Mouse (Mus musculus): ENCODE data around the gene Naglu. TPM values are rescaled to one million over a fixed set of nuclear protein-coding genes. Genes with fewer than 3 reads are reported as not detected.
A peak's percentile ranks its signal among the peaks of the same experiment; 100 is the strongest.

Gene Naglu
- total and polyA plus RNA-seq, 2 experiments, result 22.1 to 38.8 TPM

DNA sequence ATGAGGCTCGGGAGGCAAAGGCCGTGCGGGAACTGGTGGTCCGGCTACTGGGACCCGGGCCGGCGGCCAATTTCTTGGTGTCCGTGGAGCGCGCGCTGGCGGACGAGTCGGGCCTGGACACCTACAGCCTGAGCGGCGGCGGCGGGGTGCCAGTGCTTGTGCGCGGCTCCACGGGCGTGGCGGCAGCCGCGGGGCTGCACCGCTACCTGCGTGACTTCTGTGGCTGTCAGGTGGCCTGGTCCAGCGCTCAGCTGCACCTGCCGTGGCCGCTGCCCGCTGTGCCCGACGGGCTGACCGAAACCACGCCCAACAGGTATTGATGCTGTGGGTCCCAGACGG, 346 bp downstream of the Naglu start:
- Histone ChIP-seq H3K4me3 (ENCODE audit: insufficient read depth, low read depth, low read length) (peak overlapping the region; percentile 85), H3K4me1 (ENCODE audit: control insufficient read depth, insufficient read depth, low read length) (peaks cover 10% of the 10 kb centered on the region), H3K27ac (replicated peaks; ENCODE audit: insufficient read depth, low read depth, low read length) (peak overlapping the region; percentile 59), H3K36me3 (ENCODE audit: control insufficient read depth, insufficient read depth, low read length) (no peaks in the 10 kb centered on the region), H3K9ac (ENCODE audit: low read depth, low read length) (peak overlapping the region; percentile 86), H3K27me3 (ENCODE audit: control insufficient read depth, insufficient read depth, low read length) (no peaks in the 10 kb centered on the region), H3K79me2 (ENCODE audit: control insufficient read depth, insufficient read depth, low read length) (no peaks in the 10 kb centered on the region)
- WGBS, result 2% methylated on average over 36 of the region's 36 CpGs
- no peak for TF ChIP-seq POLR2A (IDR thresholded peaks at IDR 0.05; ENCODE audit: extremely low read depth, insufficient read depth, low read length)
- no peak for TF ChIP-seq CTCF (IDR thresholded peaks at IDR 0.05; ENCODE audit: low read depth, low read length)
- no peak for DNase-seq (ENCODE audit: extremely low read depth, low read depth, low spot score)

DNA sequence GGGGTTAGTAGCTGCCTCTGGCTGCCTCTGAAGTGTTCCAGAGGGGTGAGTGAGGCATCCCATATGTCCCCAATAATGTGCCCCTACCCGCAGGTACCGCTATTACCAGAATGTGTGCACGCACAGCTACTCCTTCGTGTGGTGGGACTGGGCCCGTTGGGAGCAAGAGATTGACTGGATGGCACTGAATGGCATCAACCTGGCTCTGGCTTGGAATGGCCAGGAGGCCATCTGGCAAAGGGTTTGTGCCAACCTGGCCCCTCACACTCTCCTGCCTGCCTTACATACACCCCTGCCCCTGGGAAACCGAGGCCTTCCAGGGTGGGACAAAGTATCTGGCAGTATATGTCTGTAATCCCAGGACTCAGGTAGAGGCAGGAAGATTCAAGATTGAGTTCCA, 1.2 kb downstream of the Naglu start:
- no peaks in the 10 kb centered on the region for H3K27me3 ChIP-seq (ENCODE audit: control insufficient read depth, insufficient read depth, low read length)
- no peaks in the 10 kb centered on the region for H3K79me2 ChIP-seq (ENCODE audit: control insufficient read depth, insufficient read depth, low read length)
- H3K27ac ChIP-seq (replicated peaks; ENCODE audit: insufficient read depth, low read depth, low read length), result no peak overlapping the region
- H3K9ac ChIP-seq (ENCODE audit: low read depth, low read length), result no peak overlapping the region
- 82% methylated on average over 6 of the region's 6 CpGs for WGBS
- DNase-seq (ENCODE audit: extremely low read depth, low read depth, low spot score), result no peak
- no peaks in the 10 kb centered on the region for H3K36me3 ChIP-seq (ENCODE audit: control insufficient read depth, insufficient read depth, low read length)
- peaks cover 7% of the 10 kb centered on the region for H3K4me1 ChIP-seq (ENCODE audit: control insufficient read depth, insufficient read depth, low read length)
- H3K4me3 ChIP-seq (ENCODE audit: insufficient read depth, low read depth, low read length), result no peak overlapping the region
- no peak for TF ChIP-seq POLR2A (IDR thresholded peaks at IDR 0.05; ENCODE audit: extremely low read depth, insufficient read depth, low read length)
- TF ChIP-seq CTCF (IDR thresholded peaks at IDR 0.05; ENCODE audit: low read depth, low read length), result no peak

GRCm38 (mm10) chr11:101071810-101072428, 2.1 kb downstream of the Naglu start:
- no peak overlapping the region for H3K9ac ChIP-seq (ENCODE audit: low read depth, low read length)
- no peak for TF ChIP-seq CTCF (IDR thresholded peaks at IDR 0.05; ENCODE audit: low read depth, low read length)
- TF ChIP-seq POLR2A (IDR thresholded peaks at IDR 0.05; ENCODE audit: extremely low read depth, insufficient read depth, low read length), result no peak
- H3K36me3 ChIP-seq (ENCODE audit: control insufficient read depth, insufficient read depth, low read length), result no peaks in the 10 kb centered on the region
- no peak overlapping the region for H3K4me3 ChIP-seq (ENCODE audit: insufficient read depth, low read depth, low read length)
- peaks cover 3% of the 10 kb centered on the region; the same call in 1 of the 2 replicates for H3K4me1 ChIP-seq (ENCODE audit: control insufficient read depth, insufficient read depth, low read length)
- WGBS, result 86% methylated on average over 14 of the region's 14 CpGs
- no peak for DNase-seq (ENCODE audit: extremely low read depth, low read depth, low spot score)
- H3K27ac ChIP-seq (replicated peaks; ENCODE audit: insufficient read depth, low read depth, low read length), result no peak overlapping the region
- no peaks in the 10 kb centered on the region for H3K79me2 ChIP-seq (ENCODE audit: control insufficient read depth, insufficient read depth, low read length)
- no peaks in the 10 kb centered on the region for H3K27me3 ChIP-seq (ENCODE audit: control insufficient read depth, insufficient read depth, low read length)

DNA sequence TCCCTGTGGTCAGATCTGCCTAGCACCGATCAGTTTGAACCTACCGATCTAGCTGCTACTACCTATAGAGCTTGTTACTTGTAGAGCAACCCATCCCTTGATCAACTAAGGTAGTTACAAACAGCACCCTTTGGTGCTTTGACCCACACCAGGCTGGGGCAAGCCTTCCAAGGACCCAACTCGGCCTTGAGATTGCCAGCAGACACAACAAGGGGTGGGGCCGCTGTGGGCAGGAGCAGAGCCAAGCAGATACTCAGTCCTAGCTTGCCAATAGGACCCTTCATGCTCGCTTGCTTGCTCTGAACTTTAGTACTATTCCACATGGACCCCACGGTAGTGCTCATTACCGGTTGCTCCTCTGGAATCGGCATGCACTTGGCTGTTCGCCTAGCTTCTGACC, 8.3 kb downstream of the Naglu start, which contains the start of gene Hsd17b1:
Gene Hsd17b1 (plus strand): TSS at position 291 of the 400 bp plus-strand sequence.
- DNase-seq (ENCODE audit: extremely low read depth, low read depth, low spot score), result no peak
- H3K27me3 ChIP-seq (ENCODE audit: control insufficient read depth, insufficient read depth, low read length), result no peaks in the 10 kb centered on the region
- peaks cover 9% of the 10 kb centered on the region for H3K4me1 ChIP-seq (ENCODE audit: control insufficient read depth, insufficient read depth, low read length)
- H3K79me2 ChIP-seq (ENCODE audit: control insufficient read depth, insufficient read depth, low read length), result no peaks in the 10 kb centered on the region
- WGBS, result 82% methylated on average over 9 of the region's 9 CpGs
- H3K9ac ChIP-seq (ENCODE audit: low read depth, low read length), result no peak within 1 kb of the TSS
- H3K27ac ChIP-seq (replicated peaks; ENCODE audit: insufficient read depth, low read depth, low read length), result no peak within 1 kb of the TSS
- no peaks in the 10 kb centered on the region for H3K36me3 ChIP-seq (ENCODE audit: control insufficient read depth, insufficient read depth, low read length)
- no peak within 1 kb of the TSS for H3K4me3 ChIP-seq (ENCODE audit: insufficient read depth, low read depth, low read length)
- TF ChIP-seq CTCF (IDR thresholded peaks at IDR 0.05; ENCODE audit: low read depth, low read length) (no peak), POLR2A (IDR thresholded peaks at IDR 0.05; ENCODE audit: extremely low read depth, insufficient read depth, low read length) (no peak)

DNA sequence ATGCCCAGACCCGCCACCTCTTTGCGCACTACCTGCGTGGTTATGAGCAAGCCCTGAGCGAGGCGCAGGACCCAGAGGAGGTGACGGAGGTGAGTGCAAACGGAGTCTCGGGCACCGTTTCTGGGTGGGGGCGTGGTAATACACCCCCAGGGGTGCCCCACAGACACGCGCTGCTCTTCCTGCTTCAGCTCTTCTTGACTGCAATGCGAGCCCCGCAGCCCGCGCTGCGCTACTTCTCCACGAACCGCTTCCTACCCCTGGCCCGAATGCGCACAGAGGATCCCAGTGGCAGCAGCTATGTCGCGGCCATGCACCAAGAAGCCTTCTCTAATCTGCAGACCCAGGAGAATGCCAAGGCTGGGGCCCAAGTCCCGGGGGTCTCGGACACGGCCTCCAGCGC, 9.9 kb downstream of the Naglu start:
- no peak for DNase-seq (ENCODE audit: extremely low read depth, low read depth, low spot score)
- 40% methylated on average over 27 of the region's 27 CpGs for WGBS
- TF ChIP-seq POLR2A (IDR thresholded peaks at IDR 0.05; ENCODE audit: extremely low read depth, insufficient read depth, low read length) (no peak), CTCF (IDR thresholded peaks at IDR 0.05; ENCODE audit: low read depth, low read length) (no peak)

DNA sequence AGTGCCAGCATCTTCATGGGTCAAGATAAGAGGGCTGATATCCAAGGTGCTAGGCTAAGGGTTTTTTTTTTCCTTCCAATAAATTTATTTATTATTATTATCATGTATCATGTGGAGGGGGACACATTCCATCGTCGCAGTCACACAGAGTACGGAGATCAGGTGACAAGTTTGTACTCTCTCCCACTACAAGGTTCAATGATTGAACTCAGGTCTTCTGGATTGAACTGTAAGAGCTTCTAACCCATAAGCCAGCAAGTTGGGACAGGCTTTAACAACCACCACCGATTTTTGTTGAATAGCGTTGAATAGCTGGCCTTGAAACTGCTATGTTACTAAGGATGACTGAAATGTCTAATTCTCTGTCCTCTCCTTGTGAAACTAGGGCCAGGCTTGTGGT, 10.6 kb downstream of the Naglu start:
- no peak overlapping the region for H3K4me3 ChIP-seq (ENCODE audit: insufficient read depth, low read depth, low read length)
- DNase-seq (ENCODE audit: extremely low read depth, low read depth, low spot score), result peak; percentile 26
- peaks cover 14% of the 10 kb centered on the region for H3K4me1 ChIP-seq (ENCODE audit: control insufficient read depth, insufficient read depth, low read length)
- H3K36me3 ChIP-seq (ENCODE audit: control insufficient read depth, insufficient read depth, low read length), result no peaks in the 10 kb centered on the region
- TF ChIP-seq POLR2A (IDR thresholded peaks at IDR 0.05; ENCODE audit: extremely low read depth, insufficient read depth, low read length) (no peak), CTCF (IDR thresholded peaks at IDR 0.05; ENCODE audit: low read depth, low read length) (no peak)
- H3K27ac ChIP-seq (replicated peaks; ENCODE audit: insufficient read depth, low read depth, low read length), result no peak overlapping the region
- no peaks in the 10 kb centered on the region for H3K27me3 ChIP-seq (ENCODE audit: control insufficient read depth, insufficient read depth, low read length)
- no peak overlapping the region for H3K9ac ChIP-seq (ENCODE audit: low read depth, low read length)
- H3K79me2 ChIP-seq (ENCODE audit: control insufficient read depth, insufficient read depth, low read length), result peaks cover 6% of the 10 kb centered on the region; the same call in 1 of the 2 replicates
- 79% methylated on average over 5 of the region's 5 CpGs for WGBS

More for the DNA sequence above, 9.9 kb downstream of the Naglu start:
- no peaks in the 10 kb centered on the region for H3K27me3 ChIP-seq (ENCODE audit: control insufficient read depth, insufficient read depth, low read length)
- H3K36me3 ChIP-seq (ENCODE audit: control insufficient read depth, insufficient read depth, low read length), result no peaks in the 10 kb centered on the region
- H3K4me1 ChIP-seq (ENCODE audit: control insufficient read depth, insufficient read depth, low read length), result peaks cover 14% of the 10 kb centered on the region
- H3K79me2 ChIP-seq (ENCODE audit: control insufficient read depth, insufficient read depth, low read length), result peaks cover 6% of the 10 kb centered on the region; the same call in 1 of the 2 replicates
- H3K9ac ChIP-seq (ENCODE audit: low read depth, low read length), result no peak overlapping the region
- no peak overlapping the region for H3K27ac ChIP-seq (replicated peaks; ENCODE audit: insufficient read depth, low read depth, low read length)
- no peak overlapping the region for H3K4me3 ChIP-seq (ENCODE audit: insufficient read depth, low read depth, low read length)

Data from liver, adult 2 months (tissue).